Mouse (Mus musculus) ES-CJ7 (cell line): ENCODE data around the gene Txnrd1.

Source experiments
- DNase-seq: peaks from one replicate; pipeline ENCODE4 v3.0.0; 2011; ENCODE audit warnings: low read depth, low spot score

Txnrd1 gene

DNA sequence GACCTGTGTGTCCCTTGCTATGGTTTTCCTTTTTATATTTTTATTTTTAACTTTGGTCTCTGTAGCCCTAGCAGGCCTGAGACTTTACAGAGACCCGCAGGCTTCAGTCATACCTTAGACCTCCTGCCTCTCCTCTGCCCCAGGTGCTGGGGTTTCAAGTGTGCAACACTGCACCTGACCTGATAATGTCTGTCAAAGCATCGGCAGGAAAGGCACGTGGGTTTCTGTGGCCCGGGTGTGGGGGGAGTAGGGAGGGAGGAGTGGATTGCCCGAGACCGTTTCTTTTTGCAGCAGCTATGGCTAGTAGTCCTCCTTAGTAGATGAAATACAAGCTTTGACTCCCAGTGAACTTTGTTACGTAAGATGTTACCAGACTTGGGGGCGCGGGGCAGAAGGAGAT lies 15.8 kb upstream of the Txnrd1 start:
- DNase-seq, result no peak

DNA sequence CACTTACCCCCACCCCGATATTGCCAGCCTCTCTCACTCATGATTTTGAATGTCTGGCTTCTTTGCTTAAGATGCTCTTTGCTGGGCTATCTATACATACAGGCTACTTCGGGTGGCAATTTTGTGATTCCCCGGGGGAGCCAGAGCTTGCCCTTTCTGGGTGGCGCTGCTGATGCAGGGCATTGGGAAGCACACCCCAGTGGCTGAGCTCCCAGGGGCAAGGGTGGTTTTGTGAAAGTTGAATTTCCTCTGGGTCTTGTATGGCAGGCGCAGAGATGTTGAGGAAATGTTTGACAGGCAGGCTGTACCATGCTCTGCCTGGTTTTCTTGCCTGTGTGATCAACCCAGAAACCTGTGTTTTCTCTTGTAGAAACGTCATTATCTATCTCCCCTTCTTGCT lies 15.1 kb upstream of the Txnrd1 start:
- DNase-seq, result no peak

DNA sequence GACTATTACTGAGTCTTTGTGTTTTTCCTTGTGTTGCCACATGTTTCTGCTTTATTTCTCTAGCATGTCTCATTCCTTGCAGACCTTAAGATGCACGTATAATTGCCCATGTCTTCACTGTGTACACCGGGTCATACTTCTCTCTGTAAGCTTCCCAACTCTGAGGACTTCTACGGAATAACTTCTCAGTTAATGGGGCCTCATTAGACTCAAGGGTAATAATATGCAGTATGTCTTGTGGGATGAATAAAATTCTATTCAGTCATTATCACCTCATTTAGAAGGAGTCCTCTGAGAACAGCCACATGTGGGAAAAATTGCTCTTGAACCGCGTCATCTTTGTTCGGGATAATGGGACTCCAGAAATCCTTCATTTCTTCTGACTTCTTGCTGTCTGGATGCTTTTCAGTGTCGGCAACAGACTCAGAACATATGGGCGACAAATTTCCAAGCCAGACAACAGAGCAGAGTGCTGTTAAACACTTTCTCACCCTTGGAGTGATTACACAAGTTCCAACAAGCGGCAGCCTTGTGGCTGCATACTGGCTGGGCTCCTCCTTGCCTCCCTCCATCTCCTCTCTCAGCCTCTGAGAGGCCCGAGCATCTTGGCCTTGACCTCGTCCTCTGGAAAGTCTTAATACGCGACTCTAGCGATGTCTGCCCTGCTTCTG lies 10.5 kb upstream of the Txnrd1 start:
- DNase-seq, result no peak

DNA sequence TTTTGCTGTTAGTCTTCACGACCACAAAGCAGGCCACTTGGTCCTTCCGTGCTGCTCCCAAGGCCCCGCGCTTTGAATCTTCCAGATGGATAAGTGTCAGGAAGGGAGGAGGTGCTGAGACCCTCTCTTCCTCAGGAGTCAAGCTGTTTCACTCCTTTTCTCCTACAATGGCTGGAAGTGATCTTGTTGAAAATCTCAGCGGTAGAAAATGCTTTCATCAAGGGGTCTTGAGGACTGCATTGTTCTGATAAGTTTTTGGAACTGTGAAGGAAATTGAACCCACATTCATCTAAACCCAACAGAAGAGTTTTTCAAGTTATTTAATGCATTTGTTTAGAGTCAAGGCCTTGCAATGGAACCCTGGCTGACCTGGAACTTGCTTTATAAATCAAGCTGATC lies 10.0 kb upstream of the Txnrd1 start:
- no peak for DNase-seq

DNA sequence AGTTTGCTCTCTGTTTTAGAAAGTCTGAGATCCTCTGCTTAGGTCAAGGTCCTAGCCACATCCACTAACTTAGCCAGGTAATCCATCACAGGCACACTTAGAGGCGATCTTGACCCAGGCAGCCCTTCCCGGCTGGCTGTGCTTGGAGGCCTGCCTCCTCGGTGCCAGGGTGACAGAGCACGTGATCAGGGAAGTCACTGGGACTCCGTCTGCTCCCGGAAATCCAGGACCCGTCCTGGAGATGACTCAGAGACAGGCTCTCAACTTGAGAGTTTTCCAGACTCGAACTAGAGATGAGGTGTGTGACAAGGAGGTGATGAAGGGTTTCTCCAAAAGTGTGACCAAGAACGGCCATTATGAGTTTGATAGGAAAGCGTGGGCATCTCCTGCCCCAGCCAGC lies 9.2 kb upstream of the Txnrd1 start:
- no peak for DNase-seq

DNA sequence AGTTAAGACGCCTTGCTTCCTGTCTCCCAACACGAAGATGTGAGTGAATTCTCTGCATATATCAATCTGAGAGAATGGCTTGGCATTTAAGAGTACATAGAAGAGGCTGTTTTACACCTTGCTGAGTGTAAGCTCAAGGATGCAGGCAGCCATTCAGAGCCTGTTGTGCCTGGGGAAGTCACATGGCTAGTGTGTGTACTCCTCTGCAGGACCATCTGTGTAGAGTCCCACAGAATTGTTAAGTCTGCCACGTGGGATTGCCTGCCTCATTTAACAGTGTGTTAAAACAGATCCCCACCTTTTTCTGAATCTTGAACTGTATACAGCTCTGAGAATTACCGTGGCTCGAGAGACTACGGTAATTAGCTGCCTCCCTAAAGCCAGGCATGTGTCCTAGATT lies 7.2 kb upstream of the Txnrd1 start:
- DNase-seq, result no peak

DNA sequence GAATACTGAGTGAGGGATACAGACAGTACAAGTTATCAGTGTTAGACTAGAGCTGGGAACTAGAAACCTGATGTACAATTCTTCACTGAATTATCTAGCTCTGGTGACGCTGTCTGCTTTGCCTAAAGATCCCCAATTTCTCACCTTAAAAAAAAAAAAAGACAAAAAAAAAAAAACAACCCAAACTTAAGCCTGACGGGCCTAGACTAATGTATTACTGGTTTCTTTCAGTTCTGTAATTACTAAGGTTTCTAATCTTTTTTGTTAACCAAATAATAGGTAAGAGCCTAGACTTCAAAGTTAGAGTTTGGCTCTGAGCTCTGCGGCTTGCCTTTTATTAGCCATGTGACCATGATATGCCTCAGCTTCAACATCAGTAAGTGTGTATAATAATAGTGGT lies 2.1 kb downstream of the Txnrd1 start:
- no peak for DNase-seq

DNA sequence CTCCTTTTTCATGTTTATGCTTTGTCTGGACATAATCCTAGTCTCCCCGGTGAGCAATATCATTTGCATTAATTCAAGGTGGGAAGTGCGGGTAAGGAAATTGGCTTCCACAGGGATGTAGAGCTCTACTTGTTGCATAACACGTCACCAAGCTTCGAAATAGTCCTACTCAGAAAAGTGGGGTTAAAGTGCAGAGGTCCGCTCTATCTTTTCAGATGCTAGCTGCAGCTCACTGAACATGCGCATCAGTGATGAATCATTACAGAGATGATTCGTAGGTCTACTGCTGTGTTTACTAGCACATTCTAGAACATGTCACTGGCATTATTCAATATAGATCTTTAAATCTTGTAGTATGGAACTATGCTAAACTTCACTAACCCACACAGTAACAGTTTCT lies 4.6 kb downstream of the Txnrd1 start:
- no peak for DNase-seq

DNA sequence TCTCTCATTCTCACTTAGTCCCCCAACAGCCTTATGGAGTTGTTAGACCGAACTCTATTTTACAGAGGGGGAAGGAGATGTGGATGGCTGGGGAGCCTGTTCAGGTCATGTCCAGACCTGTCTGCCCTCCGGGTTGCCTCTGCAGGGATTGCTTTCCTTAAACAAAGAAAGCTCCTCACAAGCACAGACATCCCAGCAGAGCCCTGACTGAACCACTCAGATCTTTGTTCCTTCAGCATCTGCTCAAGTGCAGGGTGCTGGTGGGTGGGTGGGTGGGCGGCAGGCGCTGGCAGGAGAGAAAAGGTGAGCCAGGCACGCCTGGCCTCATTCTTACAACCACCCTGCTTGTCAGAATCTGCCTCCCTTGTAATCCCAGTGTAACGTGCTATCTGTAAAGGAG lies 10.3 kb downstream of the Txnrd1 start:
- no peak for DNase-seq

DNA sequence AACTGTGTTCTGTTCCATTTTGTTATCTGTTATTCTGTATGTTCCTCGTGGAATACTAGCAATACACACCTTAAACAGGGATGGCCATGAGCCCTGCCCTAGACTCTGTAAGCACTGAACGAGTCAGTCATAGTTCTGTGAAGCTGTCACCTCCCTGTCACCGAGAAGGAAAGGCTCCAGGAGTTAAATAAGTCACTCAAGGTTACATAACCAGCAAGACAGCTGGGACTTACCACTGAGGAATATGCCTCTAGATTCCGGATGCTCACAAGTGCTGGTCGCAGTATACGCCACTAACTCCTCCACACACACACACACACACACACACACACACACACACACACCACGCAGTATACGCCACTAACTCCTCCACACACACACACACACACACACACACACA lies 11.0 kb downstream of the Txnrd1 start:
- DNase-seq, result no peak

DNA sequence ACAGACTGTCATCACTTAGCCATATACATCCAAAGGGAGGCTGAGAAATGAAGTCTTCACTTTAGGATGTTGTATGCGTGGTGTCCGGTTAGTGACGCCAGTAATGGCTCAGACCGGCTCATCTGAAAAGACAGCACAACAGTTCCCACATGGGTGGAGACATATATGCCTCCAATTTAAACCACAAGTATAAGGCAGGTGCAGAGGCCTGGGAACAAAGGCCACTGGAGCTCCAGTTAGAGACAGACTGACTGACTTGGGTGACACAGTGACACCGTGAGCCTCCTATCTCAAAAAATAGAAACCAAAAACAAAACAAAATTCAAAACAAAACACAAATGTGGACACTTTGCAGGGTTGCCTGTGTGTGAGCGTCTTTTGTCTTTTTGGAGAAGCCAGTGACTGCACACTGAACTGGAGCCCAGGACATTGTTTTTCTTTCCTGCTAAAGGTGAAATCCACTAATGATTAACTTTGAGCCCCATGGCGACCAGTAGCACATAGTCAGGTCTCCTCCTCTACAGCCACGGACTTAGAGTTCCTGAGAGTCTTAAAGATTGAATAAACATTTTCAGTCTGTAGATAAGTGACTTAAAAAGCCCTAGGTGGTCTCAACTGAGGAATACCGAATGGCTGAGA lies 14.2 kb downstream of the Txnrd1 start:
- DNase-seq, result no peak

DNA sequence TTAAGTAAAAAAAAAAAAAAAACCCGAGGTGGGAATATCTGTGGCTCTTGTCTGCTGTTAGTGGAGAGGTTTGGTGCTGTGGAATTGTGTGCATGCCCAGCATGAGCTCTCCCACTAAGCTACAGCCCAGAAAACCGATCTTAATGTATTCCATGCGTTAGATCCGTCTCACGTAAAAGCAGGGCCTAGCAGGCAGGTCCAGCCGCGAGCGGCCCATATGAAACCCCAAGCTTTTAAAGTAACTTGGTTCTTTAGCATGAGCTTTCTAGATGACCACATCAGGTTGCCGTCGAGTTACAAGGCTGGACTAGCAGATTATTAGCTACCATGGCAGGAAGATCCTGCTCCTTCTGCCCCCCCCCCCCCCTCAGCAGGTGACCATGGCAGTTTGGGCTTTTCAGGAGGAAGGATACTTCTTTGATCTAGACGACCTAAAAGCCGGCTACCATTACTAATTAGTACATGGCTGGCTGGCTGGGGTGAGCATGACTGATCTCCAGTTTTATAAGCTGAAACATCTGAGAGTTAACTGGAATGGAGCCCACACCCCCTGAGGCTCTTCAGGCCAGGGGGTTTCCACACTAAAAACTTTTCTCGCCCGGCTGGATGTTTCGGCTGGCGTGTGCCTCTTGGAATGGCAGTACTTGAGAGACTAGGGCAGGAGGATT lies 16.1 kb downstream of the Txnrd1 start:
- DNase-seq, result no peak

DNA sequence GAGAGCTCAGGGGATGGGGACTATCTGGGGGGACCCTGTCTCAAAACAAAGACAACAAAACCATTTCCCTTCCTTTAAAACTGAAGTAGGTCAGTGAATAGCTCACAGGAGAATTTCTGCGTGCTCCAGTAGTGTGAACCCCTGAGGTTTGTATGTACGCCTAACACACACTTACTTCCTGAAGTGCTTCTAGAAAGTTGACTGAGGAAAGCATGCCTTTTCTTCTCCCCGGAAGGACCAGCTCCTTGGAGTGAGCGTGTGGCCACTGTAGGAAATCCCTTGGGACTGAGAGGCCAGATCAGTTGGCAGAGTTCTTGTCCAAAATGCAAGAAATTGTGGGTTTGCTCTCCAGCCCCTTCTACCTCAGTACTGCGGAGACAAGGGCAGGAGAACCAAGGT lies 16.6 kb downstream of the Txnrd1 start:
- DNase-seq, result no peak

DNA sequence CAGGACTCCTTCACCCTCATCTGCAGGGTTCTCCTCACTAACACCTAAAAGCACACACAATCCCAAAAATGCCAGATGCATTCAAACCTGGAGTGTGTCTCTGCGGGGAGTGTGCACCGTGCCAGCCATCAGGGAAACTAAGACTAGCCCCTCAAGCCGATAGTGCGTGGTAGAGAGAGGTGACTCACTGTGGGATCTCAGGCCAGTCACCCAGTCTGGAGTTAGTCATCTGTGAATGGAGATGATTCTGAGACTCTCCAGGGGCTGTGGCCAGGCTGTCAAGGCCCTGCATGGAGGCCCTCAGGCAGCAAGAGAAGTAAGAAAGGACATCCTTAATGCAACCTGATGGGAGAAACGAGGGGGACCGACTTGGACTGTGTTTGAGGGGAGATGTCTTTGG lies 18.0 kb downstream of the Txnrd1 start:
- no peak for DNase-seq

DNA sequence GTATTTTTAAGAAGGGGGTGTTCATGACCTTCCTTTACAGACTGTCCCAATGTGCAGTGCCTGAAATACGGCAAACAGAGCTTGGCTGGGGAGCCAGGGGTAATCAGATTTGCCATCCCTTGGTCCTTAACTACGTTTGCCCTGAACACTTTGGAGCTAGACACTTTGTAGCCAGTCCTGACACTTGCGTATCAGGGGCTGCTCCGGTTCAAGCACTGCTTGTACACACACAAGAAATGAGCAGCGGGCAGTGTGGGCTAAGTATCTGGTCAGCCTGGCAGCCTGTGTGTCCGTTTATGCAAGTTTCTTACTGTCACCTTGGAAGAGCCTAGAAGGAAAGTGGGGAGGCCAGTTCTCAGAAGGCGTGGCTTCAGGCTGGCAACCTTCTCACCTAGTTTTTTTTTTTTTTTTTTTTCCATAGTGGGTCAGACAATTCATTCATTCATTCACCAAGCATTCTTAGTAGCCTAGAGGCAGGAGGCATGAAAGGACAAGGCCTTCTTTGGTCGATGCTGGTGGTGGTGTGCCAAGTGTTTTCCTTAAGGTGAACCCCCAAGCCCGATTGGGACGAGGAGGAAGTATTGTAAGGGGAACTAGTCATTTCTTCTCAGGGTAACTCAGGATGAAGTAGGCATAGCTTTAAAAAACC lies 24.4 kb downstream of the Txnrd1 start:
- DNase-seq, result peak; percentile 26

DNA sequence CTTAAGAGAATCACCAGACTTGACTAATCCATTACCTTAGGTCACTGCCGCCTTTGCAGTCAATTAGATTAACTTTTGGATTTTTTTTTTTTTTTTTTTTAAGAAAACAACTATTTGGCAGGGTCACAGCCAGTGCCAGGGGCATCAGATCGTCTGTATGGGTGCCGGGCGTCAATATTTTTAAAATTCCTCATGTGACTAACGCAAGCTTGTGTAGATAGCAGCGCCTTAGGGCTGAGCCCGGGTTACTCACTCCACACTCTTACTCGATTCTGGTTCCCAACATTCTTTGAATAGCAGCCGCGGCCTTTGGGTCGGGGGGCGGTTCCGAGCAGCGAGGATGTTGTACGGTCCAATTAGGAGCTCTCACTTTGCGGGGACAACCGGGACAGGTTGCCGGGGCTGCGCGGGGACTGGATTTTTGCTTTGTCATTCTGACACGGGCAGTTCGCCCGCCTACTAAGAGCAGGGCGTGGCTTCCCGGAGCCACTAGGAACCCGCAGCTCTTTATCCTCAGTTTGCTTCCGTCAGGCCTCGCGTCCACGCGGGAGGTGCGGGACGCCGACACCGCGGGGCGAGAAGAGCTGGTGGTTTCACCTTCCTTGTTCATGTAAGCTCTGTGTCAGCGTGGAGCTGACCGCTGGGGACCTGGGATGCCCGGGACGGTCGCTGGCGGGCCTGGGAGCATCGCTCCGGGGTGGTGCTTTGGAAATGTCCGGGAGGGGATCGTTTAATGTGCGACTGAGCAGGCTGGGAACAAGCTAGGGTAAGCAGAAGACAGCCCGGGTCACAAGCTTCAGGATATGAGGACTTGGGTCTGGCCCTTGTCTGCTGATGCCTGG lies 25.2 kb downstream of the Txnrd1 start:
- peak; percentile 96 for DNase-seq

DNA sequence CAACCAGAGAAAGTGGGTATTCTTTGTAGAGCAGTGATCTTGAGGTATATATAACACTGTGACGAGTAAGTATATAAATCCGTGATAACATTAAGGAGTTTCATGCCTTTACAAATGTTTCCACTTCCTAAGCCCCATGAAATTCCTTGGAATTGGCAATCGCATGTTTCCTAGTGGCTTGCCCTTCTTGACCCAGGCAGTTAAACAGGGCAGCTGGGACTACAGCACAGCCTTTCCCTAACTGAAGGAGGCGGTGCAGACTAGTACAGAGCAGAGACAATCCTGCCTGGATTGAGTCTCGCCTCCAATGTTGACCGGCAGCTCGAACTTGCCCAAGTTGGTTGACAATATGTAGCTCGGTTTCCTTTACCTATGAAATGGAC lies 25.8 kb downstream of the Txnrd1 start:
- peak; percentile 73 for DNase-seq

DNA sequence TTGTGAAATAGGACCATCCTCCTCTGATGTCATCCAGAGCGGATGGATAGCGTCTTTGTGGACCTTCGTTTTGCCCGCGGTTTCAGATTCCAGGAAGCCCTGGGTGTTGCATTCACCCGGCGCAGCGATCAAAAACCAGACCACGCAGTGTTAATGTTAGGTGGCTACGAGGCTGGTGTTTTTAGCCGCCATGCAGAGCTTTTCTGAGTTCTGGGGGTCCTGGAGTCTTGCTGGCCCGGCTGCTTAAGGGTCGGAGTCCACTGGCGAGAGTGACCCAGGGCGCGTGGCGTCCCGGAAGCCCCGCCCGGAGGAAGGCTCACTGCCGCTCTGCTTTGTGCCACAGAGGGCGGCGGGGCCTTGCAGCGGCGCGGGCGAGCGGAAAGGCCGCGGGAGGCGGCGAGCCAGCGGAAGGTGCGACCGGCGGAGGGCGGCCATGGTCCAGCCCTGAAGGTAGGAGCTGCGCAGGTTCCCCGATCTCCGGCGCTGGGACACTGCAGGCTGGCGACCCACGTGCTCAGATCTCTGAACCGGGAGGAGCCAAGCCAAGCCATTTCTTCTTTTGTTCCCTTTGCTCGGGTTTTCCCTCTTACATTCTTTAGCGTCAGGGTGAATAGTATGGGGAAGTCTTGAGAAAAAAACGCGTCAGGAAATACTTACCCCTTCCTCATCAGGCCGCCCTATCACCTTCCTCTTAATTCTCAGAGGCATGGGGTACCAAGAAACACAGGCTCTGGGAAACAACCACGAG lies 26.6 kb downstream of the Txnrd1 start:
- peak; percentile 42 for DNase-seq

DNA sequence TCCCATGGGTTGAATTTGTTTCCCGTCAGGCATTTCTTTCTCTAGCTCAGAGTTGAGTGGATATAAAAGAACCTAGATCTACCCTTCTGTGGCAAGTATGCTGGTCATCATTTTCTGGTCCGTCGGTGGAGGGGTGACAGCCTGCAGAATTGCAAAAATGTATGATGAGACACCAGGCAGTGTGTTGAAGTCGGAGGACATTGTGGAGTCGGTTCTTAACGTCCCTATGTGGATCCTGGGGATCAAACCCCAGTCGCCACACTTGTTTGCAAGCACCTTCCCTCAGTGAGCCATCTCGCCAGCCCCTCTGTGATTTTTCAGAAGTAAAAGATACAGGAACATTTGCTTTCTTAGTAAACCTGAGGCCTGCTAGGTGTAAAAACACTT lies 27.2 kb downstream of the Txnrd1 start:
- DNase-seq, result no peak

DNA sequence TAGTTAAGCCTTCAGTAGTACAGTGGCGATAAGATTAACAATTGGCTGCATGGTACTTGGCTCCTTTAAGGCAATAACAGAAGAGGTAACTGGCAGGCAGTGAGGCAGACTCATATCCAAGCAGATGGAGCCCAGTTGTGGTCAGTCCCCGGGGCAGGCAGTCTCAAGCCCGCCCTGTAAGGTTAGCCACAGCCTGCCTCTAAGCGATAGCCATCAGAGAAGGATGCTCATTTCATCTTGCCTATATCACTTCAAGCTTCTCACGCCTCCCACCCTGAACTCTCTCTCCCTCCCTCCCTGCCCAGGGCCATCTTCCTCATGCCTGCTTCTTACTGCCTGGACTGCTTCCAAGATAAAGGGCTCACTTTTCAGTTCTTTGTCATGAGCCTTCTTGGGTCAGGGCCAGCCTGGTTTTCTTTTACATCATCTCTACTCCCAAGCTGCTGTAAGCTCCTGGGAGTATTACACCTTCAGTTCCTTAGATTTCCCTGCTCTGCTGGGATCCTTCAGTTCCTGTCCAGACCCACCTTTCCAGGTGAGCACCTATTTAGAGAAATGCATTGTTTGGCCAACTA lies 29.4 kb downstream of the Txnrd1 start:
- no peak for DNase-seq

DNA sequence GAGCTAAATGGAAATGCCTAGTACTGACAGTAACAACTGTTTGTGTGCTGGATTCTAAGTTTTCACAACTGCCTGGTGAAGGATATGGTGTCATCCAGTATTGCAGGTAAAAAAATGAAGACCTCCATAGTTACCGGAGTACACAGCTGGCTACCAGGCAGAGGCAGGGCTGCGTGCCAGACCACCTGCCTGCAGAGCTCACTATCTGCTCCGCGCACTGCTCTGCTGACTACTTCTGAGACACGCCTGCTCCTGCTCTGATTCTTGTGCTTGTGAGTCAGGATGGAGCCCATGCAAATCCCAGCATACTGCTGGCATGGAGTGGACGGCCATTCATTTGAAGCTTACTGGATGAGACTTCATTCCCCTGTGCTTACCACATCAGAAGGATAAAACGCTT lies 30.1 kb downstream of the Txnrd1 start:
- no peak for DNase-seq
